Mouse (Mus musculus) limb, embryonic 14.5 days (tissue): ENCODE results near the gene St6gal1. TPM values are rescaled to one million over a fixed set of nuclear protein-coding genes. Genes with fewer than 3 reads are reported as not detected.

Experiments used
- ATAC-seq: fragments of 200-750 bp; cut with Nextera tagmentation; 2 replicates; pipeline ENCODE4 v1.8.0; 2017; ENCODE audit warnings: low read depth, moderate number of reproducible peaks, moderate TSS enrichment; ENCODE audit not compliant: low FRiP score
- DNase-seq: peaks from one replicate; pipeline ENCODE4 v3.0.0-alpha.2; 2015; ENCODE audit warnings: low spot score
- H3K27ac ChIP-seq: fragments of 300-500 bp; sonication (generic); replicated peaks from 2 replicates; pipeline ENCODE4 v1.5.1; 2014; ENCODE audit warnings: low read depth, mild to moderate bottlenecking, low read length, moderate library complexity, mixed read lengths
- H3K27me3 ChIP-seq: fragments of 300-500 bp; sonication (generic); 2 replicates; pipeline ENCODE4 v1.6.1; 2014; ENCODE audit warnings: low read length, mixed read lengths; ENCODE audit not compliant: control insufficient read depth, insufficient read depth
- H3K36me3 ChIP-seq: fragments of 300-500 bp; sonication (generic); 2 replicates; pipeline ENCODE4 v1.6.1; 2014; ENCODE audit warnings: mild to moderate bottlenecking, low read length, moderate library complexity, mixed read lengths; ENCODE audit not compliant: control insufficient read depth, insufficient read depth
- H3K4me1 ChIP-seq: fragments of 300-500 bp; sonication (generic); 2 replicates; pipeline ENCODE4 v1.6.1; 2014; ENCODE audit warnings: antibody characterized with exemption, low read length, mixed read lengths; ENCODE audit not compliant: control insufficient read depth, insufficient read depth
- H3K4me2 ChIP-seq: fragments of 300-500 bp; sonication (generic); replicated peaks from 2 replicates; pipeline ENCODE4 v1.6.1; 2014; ENCODE audit warnings: low read depth, mild to moderate bottlenecking, low read length, moderate library complexity; ENCODE audit not compliant: severe bottlenecking
- H3K4me3 ChIP-seq: fragments of 300-500 bp; sonication (generic); replicated peaks from 2 replicates; pipeline ENCODE4 v1.5.1; 2014; ENCODE audit warnings: low read length
- H3K9ac ChIP-seq: fragments of 300-500 bp; sonication (generic); 2 replicates; pipeline ENCODE4 v1.6.1; 2014; ENCODE audit warnings: mild to moderate bottlenecking, low read depth, low read length, moderate library complexity; ENCODE audit not compliant: severe bottlenecking
- H3K9me3 ChIP-seq: fragments of 300-500 bp; sonication (generic); 2 replicates; pipeline ENCODE4 v1.6.1; 2016; ENCODE audit warnings: low read length; ENCODE audit not compliant: control insufficient read depth
- POLR2A ChIP-seq: fragments of 200-500 bp; IDR thresholded peaks from 2 replicates; pipeline ENCODE4 v1.8.0; 2012; ENCODE audit warnings: inconsistent platforms, mild to moderate bottlenecking, moderate library complexity, borderline replicate concordance; ENCODE audit not compliant: insufficient read depth, insufficient read length; ENCODE audit errors: extremely low read depth
- WGBS: fragments of 180-500 bp; shearing (Covaris S2); extraction: QIAGEN DNeasy Blood & Tissue Kit; methylation state at CpG from one replicate; pipeline ENCODE4 v1.1.7; 2014; 5-methylcytosine and 5-hydroxymethylcytosine counted together
- polyA plus RNA-seq, 2 experiments: library from polyadenylated mRNA; depleted of rRNA in 1 of 2; stranded (reverse) in 1 of 2; unstranded in 1 of 2; fragments of >200 nt; fragmentation: Nextera tagmentation in 1 of 2; extraction: Ambion mirVana in 1 of 2; gene quantifications; 2 replicates each; pipeline versions ENCODE4 v1.2.1 to v1.2.3; 2012 to 2014

St6gal1 gene
- polyA plus RNA-seq, 2 experiments: 13.3 to 16.8 TPM

GRCm38 (mm10) chr16:23333875-23334551 lies 109.5 kb downstream of the St6gal1 start:
- Histone ChIP-seq H3K4me2 (no peak overlapping the region), H3K4me3 (no peak overlapping the region), H3K27me3 (no peaks in the 10 kb centered on the region), H3K27ac (no peak overlapping the region), H3K9ac (no peak overlapping the region), H3K36me3 (peaks cover 15% of the 10 kb centered on the region), H3K9me3 (no peaks in the 10 kb centered on the region), H3K4me1 (no peaks in the 10 kb centered on the region)
- 89% methylated on average over 6 of the region's 6 CpGs for WGBS
- no peak for TF ChIP-seq POLR2A
- no peak for DNase-seq
- ATAC-seq: no peak

- WGBS: 58% methylated on average over 4 of the region's 4 CpGs
- no peak overlapping the region for H3K27ac ChIP-seq
- ATAC-seq: no peak
- no peak for TF ChIP-seq POLR2A
- no peak for DNase-seq
- no peak overlapping the region for H3K4me3 ChIP-seq
- H3K36me3 ChIP-seq: peaks cover 18% of the 10 kb centered on the region
- no peaks in the 10 kb centered on the region for H3K9me3 ChIP-seq
- H3K9ac ChIP-seq: no peak overlapping the region
- H3K27me3 ChIP-seq: no peaks in the 10 kb centered on the region
- no peaks in the 10 kb centered on the region for H3K4me1 ChIP-seq
- H3K4me2 ChIP-seq: no peak overlapping the region
Measured at GRCm38 (mm10) chr16:23337317-23337716, 112.8 kb downstream of the St6gal1 start.

GRCm38 (mm10) chr16:23341254-23341653 lies 116.7 kb downstream of the St6gal1 start:
- TF ChIP-seq POLR2A: no peak

GRCm38 (mm10) chr16:23350802-23351201 lies 126.3 kb downstream of the St6gal1 start:
- Histone ChIP-seq H3K4me3 (no peak overlapping the region), H3K4me1 (no peaks in the 10 kb centered on the region), H3K9me3 (no peaks in the 10 kb centered on the region), H3K27me3 (no peaks in the 10 kb centered on the region), H3K4me2 (no peak overlapping the region), H3K36me3 (0 out of 2 replicates have a peak, but pooled peaks cover 3% of the 10 kb centered on the region), H3K9ac (no peak overlapping the region), H3K27ac (no peak overlapping the region)
- TF ChIP-seq POLR2A: no peak
- 12% methylated on average over 2 of the region's 2 CpGs for WGBS
- ATAC-seq: no peak
- DNase-seq: no peak

More at GRCm38 (mm10) chr16:23341254-23341653, 116.7 kb downstream of the St6gal1 start:
- H3K4me2 ChIP-seq: no peak overlapping the region
- WGBS: 94% methylated on average over 2 of the region's 2 CpGs
- peaks cover 16% of the 10 kb centered on the region for H3K36me3 ChIP-seq
- no peaks in the 10 kb centered on the region for H3K27me3 ChIP-seq
- no peaks in the 10 kb centered on the region for H3K4me1 ChIP-seq
- H3K4me3 ChIP-seq: no peak overlapping the region
- H3K9ac ChIP-seq: no peak overlapping the region
- DNase-seq (no peak), ATAC-seq (no peak)
- no peak overlapping the region for H3K27ac ChIP-seq
- H3K9me3 ChIP-seq: no peaks in the 10 kb centered on the region

DNA sequence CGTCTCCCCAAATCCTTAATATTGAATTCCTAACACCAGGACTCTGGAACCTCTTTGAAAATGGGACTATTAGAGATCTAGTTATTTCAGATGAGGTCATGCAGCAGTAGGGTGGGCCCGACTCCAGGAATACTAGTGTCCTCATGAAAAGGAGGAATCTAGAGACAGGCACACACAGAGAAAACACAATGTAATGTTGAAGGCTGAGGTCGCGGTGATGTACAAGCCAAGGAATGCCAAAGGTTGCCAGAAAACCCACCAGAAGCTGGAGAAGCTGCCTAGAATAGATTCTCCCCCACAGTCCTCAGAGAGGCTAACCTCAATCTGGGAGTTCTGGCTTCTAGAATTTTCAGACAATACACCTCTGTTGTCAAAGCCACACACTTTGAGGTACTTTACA lies 136.5 kb downstream of the St6gal1 start:
- no peak overlapping the region for H3K9ac ChIP-seq
- no peak for TF ChIP-seq POLR2A
- ATAC-seq (no peak), DNase-seq (peak; percentile 18)
- 87% methylated on average over 4 of the region's 4 CpGs for WGBS
- H3K4me3 ChIP-seq: no peak overlapping the region
- no peaks in the 10 kb centered on the region for H3K9me3 ChIP-seq
- H3K27me3 ChIP-seq: no peaks in the 10 kb centered on the region
- H3K27ac ChIP-seq: no peak overlapping the region
- no peak overlapping the region for H3K4me2 ChIP-seq
- no peaks in the 10 kb centered on the region for H3K4me1 ChIP-seq
- peaks cover 15% of the 10 kb centered on the region for H3K36me3 ChIP-seq
